Mouse (Mus musculus): Measurements from ENCODE around the gene Gdf3.

Gdf3 gene

GRCm38 (mm10) chr6:122608434-122609376 is 1.2 kb downstream of the Gdf3 start:
- in situ Hi-C loops (cut with MboI; ENCODE audit: low pct_unique_long_range_greater_than_20kb in 1 of 2, low sequenced_read_pairs in 2 of 2, unreplicated experiment in 1 of 2), result no loop called here

DNA sequence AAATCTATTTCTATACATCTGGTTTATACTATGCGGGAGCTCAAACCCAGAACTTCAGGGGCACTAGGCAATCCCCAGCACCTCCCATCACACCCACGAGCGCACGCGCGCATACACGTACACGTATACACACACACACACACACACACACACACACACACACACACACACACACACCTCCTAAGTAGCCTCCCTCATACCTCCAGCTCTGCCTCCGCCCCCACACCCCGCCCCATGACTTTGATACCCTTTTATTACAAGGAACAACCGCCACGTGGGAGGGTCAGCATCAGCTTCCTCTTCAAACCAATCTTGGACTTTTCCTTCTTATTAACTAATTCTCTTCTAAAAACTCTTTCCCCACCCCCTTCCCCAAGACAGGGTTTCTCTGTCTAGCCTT is 2.2 kb downstream of the Gdf3 start:
- in situ Hi-C loops (cut with MboI; ENCODE audit: low pct_unique_long_range_greater_than_20kb in 1 of 2, low sequenced_read_pairs in 2 of 2, unreplicated experiment in 1 of 2), result no loop called here

GRCm38 (mm10) chr6:122606661-122607060 is 3.2 kb downstream of the Gdf3 start:
- in situ Hi-C loops (cut with MboI; ENCODE audit: low pct_unique_long_range_greater_than_20kb in 1 of 2, low sequenced_read_pairs in 2 of 2, unreplicated experiment in 1 of 2), result no loop called here

DNA sequence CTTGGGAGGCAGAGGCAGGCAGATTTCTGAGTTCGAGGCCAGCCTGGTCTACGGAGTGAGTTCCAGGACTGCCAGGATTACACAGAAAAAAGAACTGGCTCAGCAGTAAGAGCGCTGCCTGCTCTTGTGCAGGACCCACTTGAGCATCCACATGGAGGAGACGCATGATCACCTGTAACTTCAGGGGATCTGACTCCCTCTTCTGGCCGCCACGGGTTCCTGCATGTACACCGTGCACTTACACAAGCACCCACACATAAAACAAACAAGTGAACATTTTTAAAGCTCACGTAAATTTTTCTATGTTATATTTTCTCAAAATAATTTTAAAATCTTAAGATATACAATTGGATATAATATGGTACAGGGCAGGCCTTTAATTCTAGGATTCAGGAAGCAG is 4.4 kb downstream of the Gdf3 start:
- in situ Hi-C loops (cut with MboI; ENCODE audit: low pct_unique_long_range_greater_than_20kb in 1 of 2, low sequenced_read_pairs in 2 of 2, unreplicated experiment in 1 of 2), result no loop called here

DNA sequence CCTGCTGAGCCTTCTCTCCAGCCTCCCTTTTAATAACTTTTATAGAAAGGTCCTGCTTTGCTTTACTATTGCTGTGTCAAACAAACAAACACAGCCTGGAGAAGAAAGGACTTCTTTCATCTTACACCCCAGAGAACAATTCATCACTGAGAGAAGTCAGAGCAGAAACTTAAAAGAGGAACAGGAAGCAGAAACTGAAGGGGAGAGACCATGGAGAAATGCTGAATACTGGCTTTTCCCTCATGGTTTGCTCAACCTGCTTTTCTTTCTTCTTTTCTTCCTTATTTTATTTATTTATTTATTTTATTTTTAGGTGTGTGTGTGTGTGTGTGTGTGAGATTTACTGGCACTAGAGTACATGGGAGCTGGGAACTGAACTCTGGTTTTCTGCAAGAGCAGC is 5.6 kb downstream of the Gdf3 start:
- in situ Hi-C loops (cut with MboI; ENCODE audit: low pct_unique_long_range_greater_than_20kb in 1 of 2, low sequenced_read_pairs in 2 of 2, unreplicated experiment in 1 of 2), result no loop called here

- in situ Hi-C loops (cut with MboI; ENCODE audit: low pct_unique_long_range_greater_than_20kb in 1 of 2, low sequenced_read_pairs in 2 of 2, unreplicated experiment in 1 of 2), result no loop called here
Measured at GRCm38 (mm10) chr6:122602992-122603322, 6.9 kb downstream of the Gdf3 start.

DNA sequence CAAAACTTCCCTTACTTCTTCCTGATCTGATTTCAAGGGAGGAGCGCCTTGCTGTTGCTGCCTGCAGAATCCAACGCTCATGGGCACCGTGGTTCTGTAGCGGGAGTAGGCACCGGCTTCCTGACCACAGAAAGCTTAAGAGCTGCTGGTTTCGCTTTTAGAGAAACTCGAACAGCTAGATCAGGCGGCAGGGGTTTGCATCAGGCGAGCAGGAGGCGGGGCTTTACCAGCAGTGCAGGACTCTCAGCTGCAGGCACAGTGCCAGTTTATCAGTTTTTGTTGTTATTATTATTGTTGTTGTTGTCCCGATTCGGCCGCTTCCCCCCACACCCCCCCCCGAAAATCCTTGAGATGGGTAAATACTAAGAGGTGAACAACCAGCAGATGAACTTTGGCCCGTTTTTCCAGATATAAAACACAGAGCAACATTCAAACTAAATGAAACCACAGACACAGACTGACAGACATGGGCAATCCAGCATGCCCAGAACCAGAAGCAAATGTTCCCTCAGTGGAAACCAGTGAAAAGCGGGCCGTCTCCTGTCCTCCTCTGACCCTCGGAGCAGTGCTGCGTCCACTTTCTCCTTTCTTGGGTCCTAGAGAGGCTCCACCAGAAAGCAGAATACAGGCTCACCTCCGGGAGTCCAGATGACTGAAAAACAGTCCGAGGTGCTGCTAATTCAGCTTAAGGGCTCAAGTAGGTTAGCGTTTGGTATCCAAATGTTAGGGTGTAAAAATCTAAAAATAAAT is 7.5 kb downstream of the Gdf3 start, which contains the start of gene Apobec1:
Gene Apobec1, minus strand, starts transcription at position 203 of the 750 bp plus-strand sequence.
- in situ Hi-C loops (cut with MboI; ENCODE audit: low pct_unique_long_range_greater_than_20kb in 1 of 2, low sequenced_read_pairs in 2 of 2, unreplicated experiment in 1 of 2), result no loop called here

- in situ Hi-C loops (cut with MboI; ENCODE audit: low pct_unique_long_range_greater_than_20kb in 1 of 2, low sequenced_read_pairs in 2 of 2, unreplicated experiment in 1 of 2), result no loop called here
Measured at GRCm38 (mm10) chr6:122601615-122602014, 8.3 kb downstream of the Gdf3 start.

DNA sequence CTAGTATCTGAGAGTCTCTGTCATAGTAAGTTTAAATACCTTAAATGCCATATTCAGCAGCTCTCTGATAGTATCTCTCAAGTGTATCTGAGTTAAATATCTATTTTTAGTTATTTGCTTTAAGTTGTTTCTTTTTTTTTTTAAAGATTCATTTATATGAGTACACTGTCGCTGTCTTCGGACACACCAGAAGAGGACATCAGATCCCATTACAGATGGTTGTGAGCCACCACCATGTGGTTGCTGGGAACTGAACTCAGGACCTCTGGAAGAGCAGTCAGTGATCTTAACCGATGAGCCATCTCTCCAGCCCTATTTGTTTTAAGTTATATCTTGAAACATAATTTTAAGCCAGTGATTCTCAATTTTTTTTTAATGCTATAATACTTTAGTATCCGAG is 8.9 kb downstream of the Gdf3 start:
- in situ Hi-C loops (cut with MboI; ENCODE audit: low pct_unique_long_range_greater_than_20kb in 1 of 2, low sequenced_read_pairs in 2 of 2, unreplicated experiment in 1 of 2), result no loop called here

GRCm38 (mm10) chr6:122600066-122600646 is 9.7 kb downstream of the Gdf3 start:
- in situ Hi-C loops (cut with MboI; ENCODE audit: low pct_unique_long_range_greater_than_20kb in 1 of 2, low sequenced_read_pairs in 2 of 2, unreplicated experiment in 1 of 2), result no loop called here

DNA sequence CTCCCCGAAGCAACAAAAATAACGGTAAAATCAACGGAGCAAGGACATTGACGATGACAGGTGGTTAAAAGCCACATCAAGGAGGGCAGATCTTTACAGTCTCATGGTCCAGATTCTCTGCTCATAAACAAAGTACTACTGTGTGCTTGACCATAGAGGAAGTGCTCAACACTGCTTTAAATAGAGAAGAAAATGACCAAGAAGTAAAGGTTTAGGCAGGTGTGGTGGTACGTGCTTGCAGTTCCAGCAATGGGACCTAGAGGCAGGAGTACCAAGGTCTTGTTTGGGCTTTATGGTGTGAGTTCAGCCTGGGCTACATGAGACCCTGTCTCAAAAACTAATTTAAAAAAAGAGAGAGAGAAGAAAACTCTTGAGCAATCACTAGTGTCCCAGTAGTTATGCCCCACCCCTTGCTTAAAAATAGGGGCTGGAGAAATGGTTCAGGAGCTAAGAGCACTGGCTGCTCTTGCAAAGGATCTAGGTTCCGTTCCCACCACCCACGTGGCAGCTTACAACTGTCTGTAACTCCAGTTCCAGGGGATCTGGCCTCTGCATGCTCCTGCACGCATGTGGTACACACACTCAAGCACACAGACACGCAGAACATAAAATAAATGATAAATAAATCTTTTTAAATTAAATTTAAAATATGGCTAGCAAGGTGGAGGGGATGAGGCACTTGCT is 10.7 kb downstream of the Gdf3 start:
- in situ Hi-C loops (cut with MboI; ENCODE audit: low pct_unique_long_range_greater_than_20kb in 1 of 2, low sequenced_read_pairs in 2 of 2, unreplicated experiment in 1 of 2), result no loop called here

DNA sequence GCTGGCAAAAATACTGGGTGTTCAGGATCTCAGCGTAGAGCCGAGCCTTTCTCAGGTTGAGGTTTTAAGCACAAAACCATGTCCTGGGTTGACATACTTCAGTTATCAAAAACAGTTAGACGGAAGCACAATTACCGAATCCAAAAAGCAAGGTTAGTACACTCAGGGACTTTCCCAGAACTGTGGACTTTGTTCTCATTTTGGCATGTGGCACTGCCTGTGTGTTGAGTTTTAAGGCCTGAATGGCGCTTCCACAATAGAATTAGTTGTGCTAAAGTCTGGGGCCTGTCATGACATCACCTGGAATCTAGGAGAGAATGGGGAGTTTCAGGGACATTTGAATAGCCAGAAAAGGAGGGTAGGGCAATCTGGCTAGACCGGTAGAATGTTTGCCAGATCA is 11.5 kb downstream of the Gdf3 start:
- in situ Hi-C loops (cut with MboI; ENCODE audit: low pct_unique_long_range_greater_than_20kb in 1 of 2, low sequenced_read_pairs in 2 of 2, unreplicated experiment in 1 of 2), result no loop called here

DNA sequence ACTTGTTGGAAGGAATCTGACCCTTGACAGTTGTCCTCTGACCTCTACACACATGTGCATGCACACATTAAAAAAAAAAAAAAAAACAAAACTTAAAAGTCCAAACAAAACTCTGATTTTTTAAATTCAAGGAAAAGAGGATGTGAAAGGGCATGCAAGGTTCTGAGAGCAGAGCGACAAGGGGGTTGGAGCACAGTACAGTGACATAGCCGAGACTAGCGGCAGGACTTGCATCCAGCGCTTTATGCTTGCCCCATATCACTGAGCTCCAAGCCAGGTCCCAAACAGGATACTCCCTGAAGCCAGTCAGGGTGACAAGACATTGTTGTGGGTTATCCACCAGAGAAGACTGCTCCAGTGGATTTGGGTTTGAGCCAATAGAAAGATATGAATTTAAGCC is 11.9 kb downstream of the Gdf3 start:
- in situ Hi-C loops (cut with MboI; ENCODE audit: low pct_unique_long_range_greater_than_20kb in 1 of 2, low sequenced_read_pairs in 2 of 2, unreplicated experiment in 1 of 2), result no loop called here

GRCm38 (mm10) chr6:122596608-122597007 is 13.3 kb downstream of the Gdf3 start:
- in situ Hi-C loops (cut with MboI; ENCODE audit: low pct_unique_long_range_greater_than_20kb in 1 of 2, low sequenced_read_pairs in 2 of 2, unreplicated experiment in 1 of 2), result no loop called here

- in situ Hi-C loops (cut with MboI; ENCODE audit: low pct_unique_long_range_greater_than_20kb in 1 of 2, low sequenced_read_pairs in 2 of 2, unreplicated experiment in 1 of 2), result no loop called here
Measured at GRCm38 (mm10) chr6:122595637-122596036, 14.2 kb downstream of the Gdf3 start.

DNA sequence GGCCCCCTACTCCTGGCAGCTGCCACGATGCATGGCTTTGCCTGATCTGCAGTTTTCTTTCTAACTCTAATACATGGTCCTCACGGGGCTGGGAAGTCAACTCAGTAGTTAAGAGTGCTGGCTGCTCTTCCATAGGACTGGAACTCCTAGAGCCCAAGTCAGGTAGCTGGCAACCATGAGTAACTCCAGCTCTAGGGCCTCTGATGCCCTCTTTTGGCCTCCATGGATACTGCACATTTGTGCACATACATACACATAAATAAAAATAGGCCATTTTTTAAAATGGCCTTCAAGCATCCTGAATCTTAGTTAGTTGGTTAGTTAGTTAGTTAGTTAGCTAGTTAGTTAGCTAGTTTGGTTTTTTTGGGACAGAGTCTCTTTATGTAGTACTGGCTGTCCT is 17.0 kb downstream of the Gdf3 start:
- in situ Hi-C loops (cut with MboI; ENCODE audit: low pct_unique_long_range_greater_than_20kb in 1 of 2, low sequenced_read_pairs in 2 of 2, unreplicated experiment in 1 of 2), result no loop called here

- in situ Hi-C loops (cut with MboI; ENCODE audit: low pct_unique_long_range_greater_than_20kb in 1 of 2, low sequenced_read_pairs in 2 of 2, unreplicated experiment in 1 of 2), result no loop called here
Measured at GRCm38 (mm10) chr6:122591027-122591758, 18.7 kb downstream of the Gdf3 start.

- in situ Hi-C loops (cut with MboI; ENCODE audit: low pct_unique_long_range_greater_than_20kb in 1 of 2, low sequenced_read_pairs in 2 of 2, unreplicated experiment in 1 of 2), result no loop called here
Measured at GRCm38 (mm10) chr6:122579086-122579485, 30.8 kb downstream of the Gdf3 start.

Measured in mouse embryonic stem cell (cell line).